Mouse (Mus musculus): ENCODE data around the gene Ugt2a1.
"Not testable (repeated sequence)": the region's sequence is repeated elsewhere in the genome, so short reads cannot be mapped to it uniquely, and the experiment has no call there.

The Ugt2a1 gene

GRCm38 (mm10) chr5:87490771-87491170, at the start of gene Ugt2a1:
Gene Ugt2a1 (minus strand): TSS chr5:87490871.
- DNase-seq (ENCODE audit: low spot score): no peak

GRCm38 (mm10) chr5:87538111-87538510, 47.4 kb upstream of the Ugt2a1 start, which contains the start of gene Sult1b1:
Gene Sult1b1 (minus strand): TSS chr5:87538195.
- no peak for DNase-seq (ENCODE audit: low spot score)

- no peak for DNase-seq (ENCODE audit: low spot score)
Measured at GRCm38 (mm10) chr5:87535994-87536644, 45.4 kb upstream of the Ugt2a1 start.

GRCm38 (mm10) chr5:87532288-87532687, 41.6 kb upstream of the Ugt2a1 start:
- no peak for DNase-seq (ENCODE audit: low spot score)

- not testable (repeated sequence) for DNase-seq (ENCODE audit: low spot score)
Measured at GRCm38 (mm10) chr5:87523561-87523960, 32.9 kb upstream of the Ugt2a1 start.

- DNase-seq (ENCODE audit: low spot score): no peak
Measured at GRCm38 (mm10) chr5:87505776-87506458, 15.2 kb upstream of the Ugt2a1 start.

- DNase-seq (ENCODE audit: low spot score): no peak
Measured at GRCm38 (mm10) chr5:87502687-87503086, 12.0 kb upstream of the Ugt2a1 start.

- DNase-seq (ENCODE audit: low spot score): no peak
Measured at GRCm38 (mm10) chr5:87499341-87499740, 8.7 kb upstream of the Ugt2a1 start.

- DNase-seq (ENCODE audit: low spot score): no peak
Measured at GRCm38 (mm10) chr5:87498936-87499335, 8.3 kb upstream of the Ugt2a1 start.

- DNase-seq (ENCODE audit: low spot score): not testable (repeated sequence)
Measured at GRCm38 (mm10) chr5:87486706-87487105, 4.0 kb downstream of the Ugt2a1 start, which contains the start of gene Gm43638. Gene Gm43638 (minus strand): TSS chr5:87486806.

- DNase-seq (ENCODE audit: low spot score): no peak
Measured at GRCm38 (mm10) chr5:87482160-87482559, 8.5 kb downstream of the Ugt2a1 start, which contains the start of gene Ugt2a2. Gene Ugt2a2 (minus strand): TSS chr5:87482260.

- DNase-seq (ENCODE audit: low spot score): no peak
Measured at GRCm38 (mm10) chr5:87458810-87459209, 31.9 kb downstream of the Ugt2a1 start.

- no peak for DNase-seq (ENCODE audit: low spot score)
Measured at GRCm38 (mm10) chr5:87457701-87458100, 33.0 kb downstream of the Ugt2a1 start.

- DNase-seq (ENCODE audit: low spot score): no peak
Measured at GRCm38 (mm10) chr5:87456216-87456850, 34.3 kb downstream of the Ugt2a1 start.

- DNase-seq (ENCODE audit: low spot score): no peak
Measured at GRCm38 (mm10) chr5:87455519-87455918, 35.2 kb downstream of the Ugt2a1 start.

- not testable (repeated sequence) for DNase-seq (ENCODE audit: low spot score)
Measured at GRCm38 (mm10) chr5:87452514-87452913, 38.2 kb downstream of the Ugt2a1 start.

- DNase-seq (ENCODE audit: low spot score): no peak
Measured at GRCm38 (mm10) chr5:87436264-87436663, 54.4 kb downstream of the Ugt2a1 start.

- no peak for DNase-seq (ENCODE audit: low spot score)
Measured at GRCm38 (mm10) chr5:87425676-87426075, 65.0 kb downstream of the Ugt2a1 start.

GRCm38 (mm10) chr5:87424041-87424440, 66.6 kb downstream of the Ugt2a1 start, which contains the start of gene Ugt2b38:
Gene Ugt2b38 (minus strand): TSS chr5:87424203.
- not testable (repeated sequence) for DNase-seq (ENCODE audit: low spot score)

Data from ovary, adult 18-20 months (tissue).